Mouse (Mus musculus) common myeloid progenitor, adult 5-6 weeks (primary cell): ENCODE results near the gene Edem2. TPM values are rescaled to one million over a fixed set of nuclear protein-coding genes. Genes with fewer than 3 reads are reported as not detected.

Source experiments
- total RNA-seq: library from RNA; stranded (forward); fragments of 200-1000, 187-1606 nt; gene quantifications from 2 replicates; pipeline ENCODE4 v1.2.3, GENCODE M21; 2017

Edem2 gene
- total RNA-seq, 1 experiment from 2014 or later: 36.5 TPM

Other genes starting within 250 kb of the Edem2 start
- 14.9 and 20.4 TPM in 2 replicates for gene Acss2, start 211.5 kb downstream of the Edem2 start, total RNA-seq
- 0.19 TPM in 1 of 2 replicates, not detected in the other for gene Ggt7, start 211.2 kb downstream of the Edem2 start, total RNA-seq
- gene Gss, start 136.7 kb downstream of the Edem2 start, total RNA-seq: 18.4 and 22.5 TPM in 2 replicates
- 0.05 TPM in 1 of 2 replicates, not detected in the other for gene Myh7b, start 118.3 kb downstream of the Edem2 start, total RNA-seq
- gene Trpc4ap, start 37.1 kb downstream of the Edem2 start, total RNA-seq: 73.5 and 77.3 TPM in 2 replicates
- gene Gm17581, start 6.4 kb upstream of the Edem2 start, total RNA-seq: not detected in 2 replicates
- 0.39 and 3.4 TPM in 2 replicates for gene Procr, start 21.6 kb upstream of the Edem2 start, total RNA-seq
- 0.32 TPM in 1 of 2 replicates, not detected in the other for gene Mmp24, start 45.9 kb upstream of the Edem2 start, total RNA-seq
- gene BC029722, start 90.0 kb upstream of the Edem2 start, total RNA-seq: 12.5 and 15.3 TPM in 2 replicates
- gene Eif6, start 97.5 kb upstream of the Edem2 start, total RNA-seq: 49.4 and 83.3 TPM in 2 replicates
- gene Fam83c, start 105.4 kb upstream of the Edem2 start, total RNA-seq: not detected in 2 replicates
- 58.5 and 105 TPM in 2 replicates for gene Uqcc1, start 200.8 kb upstream of the Edem2 start, total RNA-seq
- not detected in 2 replicates for gene Gm15557, start 211.3 kb upstream of the Edem2 start, total RNA-seq
- not detected in 2 replicates for gene Gdf5, start 215.9 kb upstream of the Edem2 start, total RNA-seq
- gene Cep250, start 227.0 kb upstream of the Edem2 start, total RNA-seq: 36.6 and 46.4 TPM in 2 replicates